Comparison of ENCODE assay signal across 22 mouse cellular contexts in genomic region chr1:33563611-33564010, GRCm38 (mm10).
DNase-seq lines count a peak whose midpoint lies in the region; ATAC-seq and TF ChIP-seq lines count a peak whose summit lies in the region.
"Had no signal": no experiment of that assay in that cellular context is flagged by ENCODE, and none has a peak within 500 bp of the region (broad histone marks: within the 10 kb centered on the region; RNA-seq: fewer than 3 reads in every experiment).

No protein-coding gene starts in this region.

- no peak overlapping the region for H3K9ac ChIP-seq in midbrain, embryonic 11.5 days (ENCODE audit: low read length)
- H3K9ac ChIP-seq in midbrain, postnatal 0 days (replicated peaks; ENCODE audit: low read length, poor library complexity, severe bottlenecking) = no peak overlapping the region
- no peak overlapping the region for H3K9ac ChIP-seq in CH12.LX (ENCODE audit: insufficient read depth, low read depth)
- H3K9ac ChIP-seq: forebrain, embryonic 13.5 days; heart, embryonic 13.5 days; hindbrain, embryonic 12.5 days; hindbrain, embryonic 15.5 days had no signal

- TF ChIP-seq CTCF in left cerebral cortex, adult 2 months (IDR thresholded peaks at IDR 0.05) = peak; percentile 21
- TF ChIP-seq CTCF in midbrain, postnatal 0 days (IDR thresholded peaks at IDR 0.05) = no peak
- TF ChIP-seq CTCF in CH12.LX (conservative IDR thresholded peaks at IDR 0.05 in 1 of 2, IDR thresholded peaks at IDR 0.05 in 1 of 2; ENCODE audit: low read depth in 2 of 2, low read length in 2 of 2) = no peak

- in situ Hi-C loops in CH12.LX (cut with MboI; ENCODE audit: low pct_ligation_motif_present, low pct_unique_long_range_greater_than_20kb, low sequenced_read_pairs) = no loop called here

- no peak overlapping the region for H3K4me3 ChIP-seq in left cerebral cortex, adult 2 months
- no peak overlapping the region for H3K4me3 ChIP-seq in midbrain, embryonic 11.5 days (ENCODE audit: low read depth, low read length)
- no peak overlapping the region for H3K4me3 ChIP-seq in midbrain, postnatal 0 days (ENCODE audit: low read depth, low read length)
- H3K4me3 ChIP-seq in CH12.LX (replicated peaks in 1 of 3; ENCODE audit: low read depth in 2 of 3, low read length in 2 of 3, poor library complexity in 1 of 3) = no peak overlapping the region
- H3K4me3 ChIP-seq: forebrain, embryonic 10.5 days; forebrain, embryonic 13.5 days; heart, embryonic 10.5 days; heart, embryonic 13.5 days; hindbrain, embryonic 12.5 days; hindbrain, embryonic 15.5 days had no signal

- no peak for TF ChIP-seq EP300 in CH12.LX (IDR thresholded peaks at IDR 0.05; ENCODE audit: low read length)

- H3K4me2 ChIP-seq in midbrain, embryonic 11.5 days = no peak overlapping the region
- H3K4me2 ChIP-seq in midbrain, postnatal 0 days (ENCODE audit: low read depth, low read length, poor library complexity, severe bottlenecking) = no peak overlapping the region
- no peak overlapping the region for H3K4me2 ChIP-seq in CH12.LX (ENCODE audit: insufficient read depth, low read depth, poor library complexity, severe bottlenecking)
- H3K4me2 ChIP-seq: forebrain, embryonic 13.5 days; heart, embryonic 13.5 days; hindbrain, embryonic 12.5 days; hindbrain, embryonic 15.5 days had no signal

- no peaks in the 10 kb centered on the region for H3K4me1 ChIP-seq in midbrain, embryonic 11.5 days (ENCODE audit: control insufficient read depth, insufficient read depth, low read length)
- H3K4me1 ChIP-seq in midbrain, postnatal 0 days (ENCODE audit: insufficient read depth, low read length) = no peaks in the 10 kb centered on the region
- peaks cover 0 to 23% of the 10 kb centered on the region in 2 experiments; a peak in 2 of 4 replicates for H3K4me1 ChIP-seq in CH12.LX (ENCODE audit: control insufficient read depth in 1 of 2, insufficient read depth in 2 of 2)
- H3K4me1 ChIP-seq: forebrain, embryonic 10.5 days; forebrain, embryonic 13.5 days; heart, embryonic 10.5 days; heart, embryonic 13.5 days; hindbrain, embryonic 12.5 days; hindbrain, embryonic 15.5 days had no signal

- H3K9me3 ChIP-seq in midbrain, embryonic 11.5 days (ENCODE audit: control insufficient read depth, low read length) = no peaks in the 10 kb centered on the region
- H3K9me3 ChIP-seq in midbrain, postnatal 0 days (ENCODE audit: low read length) = no peaks in the 10 kb centered on the region
- H3K9me3 ChIP-seq in CH12.LX (replicated peaks; ENCODE audit: low read length) = no peaks in the 10 kb centered on the region
- H3K9me3 ChIP-seq: forebrain, embryonic 10.5 days; forebrain, embryonic 13.5 days; heart, embryonic 10.5 days; heart, embryonic 13.5 days; hindbrain, embryonic 12.5 days; hindbrain, embryonic 15.5 days had no signal

- TF ChIP-seq RAD21 in CH12.LX (IDR thresholded peaks at IDR 0.05; ENCODE audit: low read depth, low read length) = no peak

- no peaks in the 10 kb centered on the region for H3K79me2 ChIP-seq in CH12.LX (replicated peaks; ENCODE audit: control insufficient read depth, extremely low read depth, insufficient read depth, poor library complexity, severe bottlenecking)

- no peaks in the 10 kb centered on the region for H3K27me3 ChIP-seq in midbrain, embryonic 11.5 days (ENCODE audit: control insufficient read depth, insufficient read depth, low read length)
- H3K27me3 ChIP-seq in midbrain, postnatal 0 days (ENCODE audit: insufficient read depth, low read length) = no peaks in the 10 kb centered on the region
- no peaks in the 10 kb centered on the region for H3K27me3 ChIP-seq in CH12.LX (replicated peaks)
- H3K27me3 ChIP-seq: forebrain, embryonic 13.5 days; heart, embryonic 13.5 days; hindbrain, embryonic 12.5 days; hindbrain, embryonic 15.5 days had no signal

- TF ChIP-seq POLR2A in CH12.LX (IDR thresholded peaks at IDR 0.05; ENCODE audit: low read depth, low read length) = no peak

- intact Hi-C loops in left cerebral cortex, adult 2 months (cut with DNase I) = no loop called here
- intact Hi-C loops in left cerebral cortex, postnatal 4 days (cut with DNase I) = no loop called here

- WGBS in midbrain, embryonic 11.5 days = 97% methylated on average over 3 of the region's 3 CpGs
- WGBS in midbrain, postnatal 0 days = 94% methylated on average over 3 of the region's 3 CpGs

- H3K27ac ChIP-seq in left cerebral cortex, adult 2 months = no peak overlapping the region
- no peak overlapping the region for H3K27ac ChIP-seq in midbrain, embryonic 11.5 days (ENCODE audit: low read depth, low read length)
- H3K27ac ChIP-seq in midbrain, postnatal 0 days (ENCODE audit: low read depth, low read length) = no peak overlapping the region
- no peak overlapping the region for H3K27ac ChIP-seq in CH12.LX (ENCODE audit: insufficient read depth, low read depth)
- H3K27ac ChIP-seq: forebrain, embryonic 10.5 days; forebrain, embryonic 13.5 days; heart, embryonic 10.5 days; heart, embryonic 13.5 days; hindbrain, embryonic 12.5 days; hindbrain, embryonic 15.5 days had no signal

- peak; percentile 67 for ATAC-seq in frontal cortex, adult (ENCODE audit: low TSS enrichment)
- ATAC-seq in midbrain, embryonic 11.5 days (ENCODE audit: low FRiP score) = no peak
- no peak for ATAC-seq in midbrain, postnatal 0 days (ENCODE audit: low FRiP score)
- ATAC-seq: forebrain, embryonic 13.5 days; forebrain, embryonic 16.5 days had no signal

- dilution Hi-C loops in CH12.LX (cut with MboI; ENCODE audit: extremely low pct_ligation_motif_present, extremely low pct_unique_long_range_greater_than_20kb, low sequenced_read_pairs) = no loop called here

- H3K36me3 ChIP-seq in midbrain, embryonic 11.5 days (ENCODE audit: control insufficient read depth, insufficient read depth, low read length) = no peaks in the 10 kb centered on the region
- no peaks in the 10 kb centered on the region for H3K36me3 ChIP-seq in midbrain, postnatal 0 days (ENCODE audit: insufficient read depth, low read length)
- H3K36me3 ChIP-seq in CH12.LX (replicated peaks in 1 of 2; ENCODE audit: control insufficient read depth in 1 of 2, insufficient read depth in 1 of 2, low read length in 1 of 2) = peaks cover 0 to 6% of the 10 kb centered on the region in 2 experiments
- H3K36me3 ChIP-seq: forebrain, embryonic 10.5 days; heart, embryonic 10.5 days; heart, embryonic 13.5 days; hindbrain, embryonic 12.5 days; hindbrain, embryonic 15.5 days had no signal

- no peak for DNase-seq in frontal cortex, postnatal 10 days (ENCODE audit: low spot score in 2 of 2)
- DNase-seq in left cerebral cortex, adult 2 months (ENCODE audit: extremely low spot score in 1 of 2, low spot score in 2 of 2) = no peak
- no peak for DNase-seq in left cerebral cortex, postnatal 4 days
- peak; percentile 60 for DNase-seq in midbrain, embryonic 11.5 days (ENCODE audit: low spot score, missing footprints)
- DNase-seq in midbrain, postnatal 0 days (ENCODE audit: low spot score) = no peak
- no peak for DNase-seq in CH12.LX (ENCODE audit: extremely low read depth)
- DNase-seq in cerebellum, adult 9-10 months = no peak
- DNase-seq: adrenal gland, adult 2 months; adrenal gland, postnatal 14 days; cerebellum, adult 11-12 months; cerebellum, adult 8-10 months; cerebellum, postnatal 14 days; gastrocnemius, postnatal 25 days; heart, adult 18-20 months had no signal

TF ChIP-seq in CH12.LX, 34 proteins besides CTCF, POLR2A, EP300 and RAD21:
- TF ChIP-seq ZNF384 (IDR thresholded peaks at IDR 0.05; ENCODE audit: low read depth, low read length) = peak; percentile 58
- TF ChIP-seq ZC3H11A (IDR thresholded peaks at IDR 0.05; ENCODE audit: low read depth, low read length) = no peak
